Mouse (Mus musculus) lung, adult 2 months (tissue): ENCODE measurements around the gene Gk5.
"Not testable (repeated sequence)": the region's sequence is repeated elsewhere in the genome, so short reads cannot be mapped to it uniquely, and the experiment has no call there.

ENCODE experiments used
- CTCF ChIP-seq: fragments of 200-500 bp; IDR thresholded peaks from 2 replicates; pipeline ENCODE4 v1.5.1; 2011; ENCODE audit warnings: mild to moderate bottlenecking, low read length, control low read depth; ENCODE audit not compliant: insufficient read depth
- POLR2A ChIP-seq: fragments of 200-500 bp; IDR thresholded peaks from 2 replicates; pipeline ENCODE4 v1.6.1; 2011; ENCODE audit warnings: low read depth, mild to moderate bottlenecking, control low read depth, low read length, borderline replicate concordance; ENCODE audit errors: extremely low read depth

DNA sequence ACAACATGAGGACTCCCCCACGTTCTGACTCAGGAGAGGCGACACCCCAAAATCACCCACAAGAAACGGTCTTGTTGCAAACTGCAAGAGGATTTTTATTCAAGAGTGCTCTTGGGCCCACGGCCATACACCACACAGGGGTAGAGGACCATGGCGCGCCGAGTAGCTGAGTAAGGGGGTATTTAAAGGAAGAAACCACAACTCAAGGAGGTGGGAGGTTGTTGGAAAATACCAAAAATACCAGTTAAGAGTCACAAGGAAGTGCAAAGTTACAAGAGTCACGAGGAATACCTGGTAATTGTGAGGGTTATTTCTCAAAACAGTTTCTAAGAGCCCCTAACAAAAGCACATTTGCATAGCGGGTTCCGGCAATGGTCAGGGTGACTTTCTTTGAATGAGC lies 26.5 kb upstream of the Gk5 start:
- not testable (repeated sequence) for TF ChIP-seq POLR2A, CTCF
